Mouse (Mus musculus) lung, postnatal 36 days (tissue): ENCODE results near the gene Ugt1a6b.

Experiments
- DNase-seq: peaks from one replicate; pipeline ENCODE4 v3.0.0; 2022; ENCODE audit warnings: mixed read lengths

The Ugt1a6b gene

GRCm38 (mm10) chr1:88247660-88248059 lies 144.6 kb downstream of the Ugt1a6b start:
- no peak for DNase-seq

GRCm38 (mm10) chr1:88248658-88249057 lies 145.6 kb downstream of the Ugt1a6b start:
- DNase-seq: no peak

- no peak for DNase-seq
Observed at GRCm38 (mm10) chr1:88249596-88249995, 146.5 kb downstream of the Ugt1a6b start.

- DNase-seq: no peak
Observed at GRCm38 (mm10) chr1:88250023-88250422, 147.0 kb downstream of the Ugt1a6b start.

GRCm38 (mm10) chr1:88253106-88253505 lies 150.1 kb downstream of the Ugt1a6b start:
- DNase-seq: no peak

DNA sequence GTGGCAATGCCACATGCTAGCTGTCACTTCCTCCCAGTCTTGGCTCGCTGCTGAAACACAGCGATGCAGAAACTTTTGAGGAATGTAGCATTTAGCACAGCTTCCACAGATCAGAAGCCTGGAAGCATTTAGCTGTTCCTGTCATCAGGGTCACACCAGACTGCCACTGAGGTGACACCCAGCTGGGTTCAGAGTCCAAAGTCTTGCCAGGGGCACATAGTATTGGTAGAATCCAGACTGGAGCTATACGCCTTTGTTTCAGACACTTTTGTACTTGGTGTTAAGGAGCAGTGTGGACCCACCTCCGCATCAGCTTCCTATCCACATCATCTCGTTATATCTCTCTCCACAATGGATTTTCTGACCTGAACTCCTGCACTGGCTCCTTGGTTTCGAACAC lies 150.5 kb downstream of the Ugt1a6b start:
- DNase-seq: no peak

DNA sequence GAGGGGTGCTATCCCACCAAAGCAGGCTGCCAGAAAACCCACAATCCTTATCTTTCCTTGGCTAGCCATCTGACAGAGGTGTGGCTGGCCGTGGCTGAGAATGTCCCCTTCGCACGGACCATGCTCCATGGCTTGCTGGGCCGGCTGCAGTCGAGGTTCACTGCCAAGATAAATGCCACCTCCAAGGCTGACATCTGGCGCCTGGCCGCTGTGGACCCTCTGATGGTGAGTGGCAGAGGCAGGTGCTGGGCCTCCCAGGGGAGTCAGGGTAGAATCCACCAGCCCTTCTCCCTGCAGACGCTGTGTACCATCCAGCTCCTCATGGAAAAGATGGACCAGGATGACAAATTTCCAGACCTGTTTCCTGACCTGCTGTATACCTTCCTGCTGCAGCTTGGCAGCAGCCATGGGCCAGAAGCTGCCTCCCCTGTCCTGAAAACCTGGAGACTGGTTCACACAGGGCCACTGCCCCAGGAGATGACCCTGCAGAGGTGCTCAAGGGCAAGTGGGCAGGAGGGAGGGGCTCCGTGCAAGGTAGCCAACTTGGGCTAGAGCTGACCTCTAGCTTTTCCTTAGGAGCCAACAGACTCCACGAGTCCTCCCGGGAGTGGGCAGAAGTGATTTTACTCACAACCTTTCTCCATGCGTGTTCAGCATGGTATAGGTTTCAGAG lies 151.9 kb downstream of the Ugt1a6b start:
- no peak for DNase-seq

GRCm38 (mm10) chr1:88255466-88255857 lies 152.4 kb downstream of the Ugt1a6b start:
- no peak for DNase-seq

GRCm38 (mm10) chr1:88255989-88256754 lies 153.1 kb downstream of the Ugt1a6b start:
- DNase-seq: no peak

GRCm38 (mm10) chr1:88256886-88257663 lies 154.0 kb downstream of the Ugt1a6b start:
- DNase-seq: no peak

- no peak for DNase-seq
Observed at GRCm38 (mm10) chr1:88257681-88258080, 154.6 kb downstream of the Ugt1a6b start.

DNA sequence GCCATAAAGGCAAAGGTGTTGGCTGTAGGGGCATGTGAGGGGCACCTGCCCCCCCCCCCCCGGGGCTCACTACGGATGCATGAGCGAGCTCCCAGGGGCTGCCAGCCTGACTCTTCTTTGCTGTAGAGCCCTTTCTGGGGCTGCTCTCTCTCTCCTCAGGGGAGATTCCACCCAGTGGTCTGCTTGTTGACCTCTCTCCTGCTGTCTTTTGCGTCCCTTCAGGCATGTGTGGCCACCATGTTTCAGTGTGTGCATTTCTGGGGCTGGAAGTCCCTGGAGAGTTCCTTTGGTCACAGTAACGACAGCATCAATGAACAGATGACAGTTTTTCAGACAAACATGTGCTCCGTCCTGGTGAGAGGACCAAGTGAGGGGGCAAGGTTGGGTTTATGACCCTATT lies 155.3 kb downstream of the Ugt1a6b start:
- DNase-seq: no peak

DNA sequence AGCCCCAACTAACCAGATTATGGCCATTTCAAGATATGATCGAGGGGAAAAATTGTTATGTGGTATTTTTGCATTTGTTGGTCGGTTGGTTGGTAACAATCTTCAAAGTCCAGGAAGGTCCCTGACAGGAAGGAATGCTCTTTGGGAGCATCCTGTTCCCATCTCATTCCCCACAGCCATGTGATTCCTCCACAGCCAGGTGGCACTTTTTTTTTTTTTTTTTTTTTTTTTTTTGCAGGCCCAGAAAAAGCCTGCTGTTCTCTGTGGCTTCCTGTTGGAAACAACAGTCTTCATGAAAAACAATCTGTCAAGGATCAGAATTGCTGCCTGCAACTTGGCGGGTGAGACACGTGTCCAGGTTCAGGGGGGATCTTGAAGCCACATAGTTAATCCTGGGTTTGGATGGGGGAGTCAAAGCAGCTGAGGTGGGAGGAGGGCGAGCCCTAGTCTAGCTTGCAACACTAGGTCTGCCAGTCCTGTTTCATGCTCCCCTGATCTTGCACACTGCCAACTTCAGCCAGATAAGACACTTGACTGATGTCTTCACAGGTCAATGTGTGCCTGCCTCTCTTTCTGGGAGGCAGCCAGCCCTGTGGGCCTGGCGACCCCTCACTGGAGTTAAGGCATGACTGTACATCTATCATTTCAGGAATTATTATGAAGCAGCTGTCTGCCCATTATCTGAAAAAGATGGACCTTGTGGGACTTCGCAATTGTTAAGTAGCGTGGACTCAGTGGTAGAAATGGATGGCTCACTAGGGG lies 156.0 kb downstream of the Ugt1a6b start:
- no peak for DNase-seq

DNA sequence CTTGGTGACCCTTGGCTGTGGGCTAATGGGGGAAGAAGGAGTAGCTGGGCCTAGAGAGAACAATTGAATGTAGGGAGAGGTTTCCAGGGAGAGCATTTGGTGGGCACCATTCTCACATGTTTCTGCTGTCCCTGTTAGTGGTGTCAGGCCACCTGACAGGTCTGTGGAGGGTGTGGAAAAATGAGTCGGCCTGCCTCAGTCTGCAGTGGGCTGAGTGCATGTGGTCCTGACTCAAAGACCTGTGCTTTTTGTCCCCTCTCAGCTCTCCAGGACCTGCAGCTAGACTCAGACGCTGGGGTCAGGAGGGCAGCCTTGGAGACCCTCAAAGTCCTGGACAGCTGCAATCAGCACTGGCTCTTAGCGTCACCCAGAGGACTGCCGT lies 156.6 kb downstream of the Ugt1a6b start:
- DNase-seq: no peak

DNA sequence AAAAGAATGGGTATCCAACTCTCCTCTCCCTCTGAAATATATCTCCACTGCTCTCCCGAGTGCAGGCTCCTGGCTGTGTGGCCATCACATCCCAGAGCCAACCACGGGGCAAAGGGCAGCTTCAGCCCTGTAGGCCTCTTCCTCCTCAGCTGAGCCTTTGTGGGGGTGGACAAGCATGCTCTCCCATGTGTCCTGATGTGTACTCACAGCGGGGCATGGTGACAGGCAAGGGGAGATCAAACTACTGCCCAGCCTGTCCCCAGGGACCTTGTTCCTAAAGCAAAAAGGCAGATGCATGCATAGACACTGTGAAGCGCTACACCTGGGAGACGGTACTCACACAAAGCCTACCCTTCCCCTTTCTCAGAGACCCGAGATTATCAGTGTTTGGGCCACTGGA lies 157.1 kb downstream of the Ugt1a6b start:
- no peak for DNase-seq

DNA sequence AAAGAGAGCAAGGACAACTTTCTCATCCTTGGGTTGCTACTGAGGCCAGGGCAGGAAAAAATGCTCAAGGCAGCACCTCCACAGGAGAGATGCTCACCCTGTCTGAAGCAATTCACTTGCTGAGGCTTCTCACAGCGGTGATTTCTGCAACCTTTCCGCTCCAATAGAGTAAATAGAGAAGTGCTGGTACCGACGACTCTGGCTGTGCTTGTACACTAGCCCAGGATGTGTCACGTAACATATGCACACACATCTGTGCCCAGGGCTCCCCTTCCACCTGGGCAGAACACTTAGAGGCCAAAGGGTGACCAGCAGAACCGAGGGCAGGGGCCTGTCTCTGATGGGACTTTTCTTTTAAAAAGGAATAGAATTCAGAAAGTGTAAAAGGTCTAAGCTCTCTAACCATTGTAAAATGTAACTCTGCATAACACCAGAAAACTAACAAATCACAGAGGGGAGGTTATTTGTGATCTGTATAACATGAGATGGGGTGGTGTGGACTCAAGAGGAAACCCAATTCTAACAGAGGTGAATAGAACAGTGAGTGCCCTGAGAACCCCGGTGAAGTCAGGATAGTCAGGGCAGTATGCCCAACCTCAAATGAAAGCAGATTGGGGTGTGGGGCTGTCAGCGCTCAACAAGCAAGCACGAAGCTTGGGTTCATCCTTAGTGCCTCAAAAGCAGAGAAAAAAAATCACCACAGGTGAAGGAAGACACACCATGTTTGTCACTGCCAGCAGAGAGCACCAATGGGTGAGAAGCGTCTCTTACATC lies 157.7 kb downstream of the Ugt1a6b start:
- DNase-seq: no peak

DNA sequence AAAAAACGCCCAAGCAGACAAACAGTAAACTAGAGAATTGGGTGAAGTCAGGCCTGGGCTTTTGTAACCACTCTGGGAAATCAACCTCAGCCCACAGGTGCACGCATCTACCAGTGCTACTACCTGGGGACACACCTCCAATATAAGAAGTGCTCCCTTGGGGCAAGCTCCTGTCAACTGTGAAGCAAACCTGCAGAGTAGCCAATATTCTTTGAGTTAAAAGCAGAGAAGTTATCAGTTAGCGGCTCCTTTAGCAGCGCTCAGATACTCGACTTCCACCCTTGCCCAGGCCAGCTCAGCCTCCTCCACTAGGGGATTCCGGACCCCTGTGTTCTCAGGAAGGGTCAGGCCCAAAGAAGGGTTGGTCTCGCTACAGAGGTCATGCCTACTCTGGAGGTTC lies 158.7 kb downstream of the Ugt1a6b start:
- DNase-seq: no peak

DNA sequence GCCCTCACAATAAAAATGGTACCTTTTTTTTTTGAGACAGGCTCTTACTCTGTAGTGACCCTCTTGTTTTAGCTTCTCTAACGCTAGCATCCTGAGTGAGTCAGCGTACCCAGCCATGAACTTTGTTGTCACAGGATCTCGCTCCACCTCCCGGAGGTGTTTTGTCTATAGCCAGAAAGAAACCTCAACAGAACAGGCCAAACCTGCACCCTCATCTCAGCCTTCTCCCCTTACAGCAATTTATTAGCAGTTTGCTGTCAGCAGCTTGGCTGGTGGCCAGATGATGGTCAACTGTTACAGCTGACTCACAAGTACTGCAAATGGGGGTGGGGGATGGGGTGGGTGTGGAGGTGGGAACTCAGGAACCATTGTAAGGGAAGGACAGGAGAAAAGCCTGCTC lies 159.2 kb downstream of the Ugt1a6b start:
- peak; percentile 63 for DNase-seq

GRCm38 (mm10) chr1:88262961-88263360 lies 159.9 kb downstream of the Ugt1a6b start:
- DNase-seq: no peak

GRCm38 (mm10) chr1:88263778-88264177 lies 160.7 kb downstream of the Ugt1a6b start:
- DNase-seq: no peak

DNA sequence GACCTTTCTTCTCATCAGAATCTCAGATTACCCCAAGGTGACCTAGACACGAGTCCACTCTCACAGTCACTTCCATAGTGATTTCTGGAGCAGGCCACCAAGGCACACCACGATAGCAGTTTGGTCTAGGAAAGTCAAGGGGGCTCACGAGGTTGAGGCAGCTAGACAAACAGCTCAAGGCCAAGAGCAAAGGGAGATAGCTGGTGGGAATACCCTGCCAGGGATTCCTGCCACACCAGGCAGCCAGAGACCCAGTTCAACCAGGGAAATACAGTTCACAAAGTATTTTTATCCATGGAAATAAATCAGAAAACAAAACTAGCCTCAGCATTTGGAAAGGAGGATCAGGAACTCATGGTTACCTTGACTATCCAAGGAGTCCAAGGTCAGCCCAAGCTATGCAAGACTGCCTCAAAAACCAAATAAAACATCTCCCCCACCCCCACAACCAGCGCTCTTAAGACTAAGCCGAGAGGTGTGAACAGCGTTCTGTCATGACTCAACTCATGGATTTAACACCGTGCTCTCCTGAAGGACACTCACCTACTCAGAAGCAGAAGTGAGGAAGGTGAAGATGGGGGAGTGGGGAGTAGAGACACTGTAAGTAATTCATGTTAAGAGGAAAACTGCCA lies 161.3 kb downstream of the Ugt1a6b start:
- DNase-seq: no peak

- DNase-seq: no peak
Observed at GRCm38 (mm10) chr1:88264869-88265240, 161.8 kb downstream of the Ugt1a6b start.
